Mouse (Mus musculus): ENCODE measurements around the gene Erbin.

- no peak for TF ChIP-seq POLR2A (IDR thresholded peaks at IDR 0.05; ENCODE audit: borderline replicate concordance, extremely low read depth, insufficient read depth, insufficient read length, poor library complexity, severe bottlenecking)
- no peak for TF ChIP-seq CTCF (IDR thresholded peaks at IDR 0.05; ENCODE audit: borderline replicate concordance, extremely low read depth, insufficient read depth, insufficient read length)
Observed at GRCm38 (mm10) chr13:103940796-103941195, 20.5 kb upstream of the Erbin start.

All from brain, embryonic 14.5 days (tissue).